Comparison of ENCODE assay signal across 7 mouse cellular contexts in the genomic region with DNA sequence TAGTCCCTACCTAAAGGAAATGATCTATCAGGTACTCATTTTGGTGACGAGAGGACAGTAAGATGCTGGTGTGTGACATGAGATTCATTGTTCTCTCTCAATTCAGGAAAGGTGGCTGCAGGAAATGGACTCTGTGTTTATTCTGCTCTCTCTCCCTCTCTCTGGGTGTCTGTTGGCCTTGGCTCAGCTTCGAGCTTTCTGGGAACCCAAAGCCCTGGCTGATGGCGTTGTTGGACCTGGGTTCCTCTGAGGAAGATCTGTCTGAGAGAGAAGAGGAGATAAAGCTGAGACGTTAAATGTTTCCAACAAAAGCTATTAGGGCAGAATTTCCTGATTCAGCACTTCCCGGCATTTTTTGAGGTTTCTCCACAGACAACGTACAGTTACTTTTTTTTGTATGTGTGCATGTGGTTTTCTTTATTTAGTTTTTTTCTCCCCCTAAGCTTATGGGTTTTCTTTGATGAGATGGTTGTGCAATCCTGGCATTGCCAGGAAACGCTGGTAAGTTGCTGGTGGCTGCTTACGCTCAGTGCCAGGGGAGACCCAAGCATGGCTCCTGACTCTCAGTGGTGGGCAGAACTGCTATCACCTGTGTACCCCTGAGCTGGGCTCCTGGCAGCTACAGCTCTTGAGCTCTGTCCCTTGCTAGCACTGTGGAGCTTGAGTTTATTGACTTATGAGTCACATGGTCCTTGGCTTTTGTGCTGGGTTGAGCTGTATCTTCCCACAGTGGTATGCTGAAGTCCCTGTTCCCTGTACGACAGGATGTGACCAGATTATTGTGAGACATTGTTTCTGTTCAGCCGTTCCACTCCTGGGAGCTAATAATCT.
A peak's percentile ranks its signal among the peaks of the same experiment; 100 is the strongest.
DNase-seq lines count a peak whose midpoint lies in the region; ATAC-seq lines count a peak whose summit lies in the region.

No protein-coding gene starts in this region.

- no peaks in the 10 kb centered on the region for H3K36me3 ChIP-seq in lung, embryonic 15.5 days
- no peaks in the 10 kb centered on the region for H3K36me3 ChIP-seq in embryonic facial prominence, embryonic 14.5 days (ENCODE audit: control insufficient read depth, insufficient read depth, low read length)
- H3K36me3 ChIP-seq in hindbrain, embryonic 13.5 days = no peaks in the 10 kb centered on the region
- no peaks in the 10 kb centered on the region for H3K36me3 ChIP-seq in neural tube, embryonic 15.5 days

- ATAC-seq in lung, embryonic 15.5 days (ENCODE audit: borderline replicate concordance, extremely low read depth, low FRiP score, low TSS enrichment) = peak; percentile 66
- ATAC-seq in embryonic facial prominence, embryonic 14.5 days (ENCODE audit: low read depth) = peak; percentile 46; the same call in 1 of the 2 replicates
- no peak for ATAC-seq in hindbrain, embryonic 13.5 days (ENCODE audit: low FRiP score)
- no peak for ATAC-seq in neural tube, embryonic 15.5 days (ENCODE audit: low FRiP score)

- no peak overlapping the region for H3K9ac ChIP-seq in lung, embryonic 15.5 days
- H3K9ac ChIP-seq in embryonic facial prominence, embryonic 14.5 days (ENCODE audit: low read depth, low read length) = no peak overlapping the region
- H3K9ac ChIP-seq in hindbrain, embryonic 13.5 days = no peak overlapping the region
- H3K9ac ChIP-seq in neural tube, embryonic 15.5 days (replicated peaks) = no peak overlapping the region

- no peak overlapping the region for H3K4me3 ChIP-seq in lung, embryonic 15.5 days
- H3K4me3 ChIP-seq in embryonic facial prominence, embryonic 14.5 days (ENCODE audit: low read depth, low read length) = no peak overlapping the region
- no peak overlapping the region for H3K4me3 ChIP-seq in hindbrain, embryonic 13.5 days
- H3K4me3 ChIP-seq in neural tube, embryonic 15.5 days (replicated peaks) = no peak overlapping the region

- H3K4me1 ChIP-seq in lung, embryonic 15.5 days = peaks cover 27% of the 10 kb centered on the region
- H3K4me1 ChIP-seq in embryonic facial prominence, embryonic 14.5 days (ENCODE audit: control insufficient read depth, insufficient read depth, low read length) = peaks cover 16% of the 10 kb centered on the region
- H3K4me1 ChIP-seq in hindbrain, embryonic 13.5 days (replicated peaks) = peaks cover 21% of the 10 kb centered on the region
- peaks cover 16% of the 10 kb centered on the region for H3K4me1 ChIP-seq in neural tube, embryonic 15.5 days

- H3K27ac ChIP-seq in lung, embryonic 15.5 days = no peak overlapping the region; the same call in 1 of the 2 replicates
- H3K27ac ChIP-seq in embryonic facial prominence, embryonic 14.5 days (replicated peaks; ENCODE audit: low read depth, low read length) = peak overlapping the region; percentile 49; the same call in 1 of the 2 replicates
- peak overlapping the region; percentile 69 for H3K27ac ChIP-seq in hindbrain, embryonic 13.5 days
- H3K27ac ChIP-seq in neural tube, embryonic 15.5 days (replicated peaks) = peak overlapping the region; percentile 54; the same call in 1 of the 2 replicates

- no peak for DNase-seq in lung, postnatal 4 days
- DNase-seq in embryonic facial prominence, embryonic 14.5 days (ENCODE audit: low spot score) = peak; percentile 52
- no peak for DNase-seq in spleen, postnatal 10 days (ENCODE audit: low spot score in 2 of 2)
- no peak for DNase-seq in right cerebral cortex, postnatal 36 days (ENCODE audit: low spot score in 2 of 2)

- peak overlapping the region; percentile 7; the same call in 1 of the 2 replicates for H3K4me2 ChIP-seq in lung, embryonic 15.5 days
- H3K4me2 ChIP-seq in embryonic facial prominence, embryonic 14.5 days (ENCODE audit: low read depth, low read length) = no peak overlapping the region
- no peak overlapping the region for H3K4me2 ChIP-seq in hindbrain, embryonic 13.5 days
- H3K4me2 ChIP-seq in neural tube, embryonic 15.5 days = no peak overlapping the region

- H3K9me3 ChIP-seq in lung, embryonic 15.5 days = no peaks in the 10 kb centered on the region
- H3K9me3 ChIP-seq in embryonic facial prominence, embryonic 14.5 days (ENCODE audit: control insufficient read depth, low read length) = no peaks in the 10 kb centered on the region
- no peaks in the 10 kb centered on the region for H3K9me3 ChIP-seq in hindbrain, embryonic 13.5 days
- H3K9me3 ChIP-seq in neural tube, embryonic 15.5 days (replicated peaks) = no peaks in the 10 kb centered on the region

- no peaks in the 10 kb centered on the region; the same call in 1 of the 2 replicates for H3K27me3 ChIP-seq in lung, embryonic 15.5 days
- H3K27me3 ChIP-seq in embryonic facial prominence, embryonic 14.5 days (replicated peaks; ENCODE audit: control insufficient read depth, insufficient read depth, low read length) = no peaks in the 10 kb centered on the region
- no peaks in the 10 kb centered on the region for H3K27me3 ChIP-seq in hindbrain, embryonic 13.5 days
- H3K27me3 ChIP-seq in neural tube, embryonic 15.5 days (replicated peaks) = no peaks in the 10 kb centered on the region

- 27% methylated on average over 10 of the region's 10 CpGs for WGBS in lung, embryonic 15.5 days
- 42% methylated on average over 10 of the region's 10 CpGs for WGBS in embryonic facial prominence, embryonic 14.5 days
- WGBS in hindbrain, embryonic 13.5 days = 70% methylated on average over 10 of the region's 10 CpGs
- WGBS in neural tube, embryonic 15.5 days = 65% methylated on average over 10 of the region's 10 CpGs

Comparison
In these comparisons a context has a peak if more than half of its experiments do, and no peak if none do; other contexts are left out.
1. ATAC-seq: peak in lung, embryonic 15.5 days (single experiment) and embryonic facial prominence, embryonic 14.5 days (single experiment); none in hindbrain, embryonic 13.5 days (single experiment) and neural tube, embryonic 15.5 days (single experiment).